Mouse (Mus musculus) gastrocnemius, adult 8-10 months (tissue): ENCODE measurements around the gene 2210016L21Rik. TPM values are rescaled to one million over a fixed set of nuclear protein-coding genes. Genes with fewer than 3 reads are reported as not detected.

Experiments
- DNase-seq, 2 experiments: peaks; one replicate each; pipeline ENCODE4 v3.0.0; 2022; ENCODE audit warnings: low spot score in 2 of 2
- total RNA-seq, 4 experiments: library from RNA; stranded (reverse); gene quantifications; 2 replicates each; pipeline ENCODE4 v1.2.4; 2022

The 2210016L21Rik gene
- total RNA-seq, 4 experiments from 2014 or later: 16.9 to 29.0 (median 26.0) TPM

DNA sequence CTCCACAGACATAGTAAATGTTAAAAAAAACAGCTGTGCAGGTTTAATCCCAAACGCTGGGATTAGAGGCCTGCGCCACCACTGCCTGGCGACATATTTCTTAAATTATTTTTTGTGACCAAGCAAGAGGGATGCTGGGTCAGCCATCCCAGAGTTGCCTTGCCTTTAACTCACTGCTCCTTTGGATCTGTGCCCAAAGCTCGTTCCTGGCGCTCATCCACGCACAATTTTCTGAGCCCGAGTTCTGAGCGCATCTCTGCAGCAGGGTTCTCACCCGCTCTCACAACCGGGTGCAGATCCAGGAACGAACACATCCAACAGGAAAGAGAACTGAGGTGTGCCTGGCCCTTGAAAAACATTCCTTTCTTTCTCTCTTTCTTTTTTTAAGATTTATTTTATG is 36.5 kb downstream of the 2210016L21Rik start:
- no peak for DNase-seq

GRCm38 (mm10) chr5:114978888-114979249 is 36.9 kb downstream of the 2210016L21Rik start:
- no peak for DNase-seq

- peak; percentile 21 to 44 for DNase-seq
Observed at GRCm38 (mm10) chr5:114979250-114980121, 37.5 kb downstream of the 2210016L21Rik start.

- no peak for DNase-seq
Observed at GRCm38 (mm10) chr5:114980122-114980748, 38.3 kb downstream of the 2210016L21Rik start.

DNA sequence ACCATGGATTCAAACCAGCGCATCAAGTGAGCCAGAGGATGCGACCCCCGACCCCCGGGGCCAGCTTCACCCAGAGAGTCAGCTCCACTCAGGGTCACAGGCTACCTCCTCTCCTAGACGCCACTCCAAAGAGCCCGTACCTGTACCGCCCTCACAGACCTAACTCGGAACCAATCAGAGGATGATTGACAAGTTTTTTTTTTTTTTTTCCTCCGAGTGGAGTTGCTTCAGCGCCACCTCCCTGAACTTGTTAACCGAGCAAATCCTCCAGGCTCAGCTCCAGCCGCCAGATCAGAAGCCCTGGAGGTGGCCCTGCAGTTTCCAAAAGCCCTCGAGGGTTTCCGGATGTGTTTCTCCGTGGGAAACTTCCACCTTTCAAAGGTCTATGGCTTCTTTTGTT is 40.0 kb downstream of the 2210016L21Rik start:
- DNase-seq: no peak

GRCm38 (mm10) chr5:114985074-114985473 is 43.1 kb downstream of the 2210016L21Rik start:
- no peak for DNase-seq

DNA sequence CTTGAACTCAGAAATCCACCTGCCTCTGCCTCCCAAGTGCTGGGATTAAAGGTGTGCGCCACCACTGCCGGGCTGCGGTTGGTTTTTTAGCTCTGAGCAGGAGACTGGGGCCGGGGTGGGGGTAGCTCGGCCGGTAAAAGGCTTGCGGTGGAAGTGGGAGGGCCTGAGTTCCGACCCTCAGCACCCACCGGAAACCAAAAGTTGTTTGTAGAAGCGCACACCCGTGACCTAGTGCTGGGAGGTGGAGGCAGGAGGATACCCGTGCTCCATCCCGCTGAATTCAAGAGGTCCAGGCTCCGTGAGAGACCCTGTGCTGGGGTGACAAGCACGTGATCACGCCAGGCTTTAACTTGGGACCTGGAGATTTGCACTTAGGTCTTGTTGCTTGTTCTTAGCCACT is 54.5 kb downstream of the 2210016L21Rik start:
- DNase-seq: no peak

DNA sequence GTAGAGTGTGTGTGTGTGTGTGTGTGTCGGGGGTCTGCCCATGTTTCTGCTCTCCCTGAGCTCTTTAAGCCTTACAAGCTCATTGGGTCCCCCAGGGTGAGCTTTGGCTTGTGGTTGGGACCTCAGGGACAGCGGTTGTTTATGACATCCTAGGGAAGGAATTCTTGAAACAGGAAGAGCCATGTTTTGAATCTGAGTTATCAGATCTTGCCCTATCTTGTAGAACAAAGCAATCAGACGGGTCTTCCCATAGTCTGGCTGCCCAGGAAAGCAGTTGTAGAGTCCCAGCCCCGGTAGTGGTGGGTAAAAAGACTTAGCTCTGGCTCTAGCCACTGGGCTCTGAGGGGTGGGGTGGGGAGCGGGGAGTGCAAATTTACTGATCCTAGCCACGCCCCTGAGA is 55.4 kb downstream of the 2210016L21Rik start:
- no peak for DNase-seq

Other genes with a start within 250 kb of the 2210016L21Rik start
- 1 to 10 TPM; 3.1 to 3.9 (median 3.4) TPM for gene Tchp, start 234.4 kb upstream of the 2210016L21Rik start, total RNA-seq
- gene Ankrd13a, start 167.5 kb upstream of the 2210016L21Rik start, total RNA-seq: 10 to 100 TPM; 12.8 to 15.7 (median 14.4) TPM
- 10 to 100 TPM; 12.7 to 19.4 (median 16.6) TPM for gene Git2, start 166.6 kb upstream of the 2210016L21Rik start, total RNA-seq
- gene 1500011B03Rik, start 118.7 kb upstream of the 2210016L21Rik start, total RNA-seq: 1 to 10 TPM; 2.1 to 6.2 (median 3.1) TPM
- not detected for gene 4930519G04Rik, start 88.5 kb upstream of the 2210016L21Rik start, total RNA-seq
- not detected for gene Gm9936, start 83.5 kb upstream of the 2210016L21Rik start, total RNA-seq
- 1 to 10 TPM in 2 of 4 experiments, under 1 TPM in 2; 0.19 to 1.6 (median 0.86) TPM for gene Oasl2, start 45.2 kb upstream of the 2210016L21Rik start, total RNA-seq
- gene Oasl1, start 18.9 kb upstream of the 2210016L21Rik start, total RNA-seq: not detected
- gene Hnf1a, start 28.9 kb downstream of the 2210016L21Rik start, total RNA-seq: not detected
- 10 to 100 TPM; 18.2 to 20.9 (median 20.0) TPM for gene Sppl3, start 69.0 kb downstream of the 2210016L21Rik start, total RNA-seq
- not detected for gene Gm10401, start 156.1 kb downstream of the 2210016L21Rik start, total RNA-seq
- gene Acads, start 177.2 kb downstream of the 2210016L21Rik start, total RNA-seq: 10 to 100 TPM; 66.4 to 76.7 (median 72.5) TPM
- 10 to 100 TPM in 2 of 4 experiments, 1 to 10 TPM in 2; 8.6 to 11.7 (median 9.8) TPM for gene Unc119b, start 192.8 kb downstream of the 2210016L21Rik start, total RNA-seq
- gene Mlec, start 216.0 kb downstream of the 2210016L21Rik start, total RNA-seq: 100 to 1,000 TPM; 140 to 220 (median 197) TPM